Mouse (Mus musculus): Measurements from ENCODE around the gene Pak2. TPM values are rescaled to one million over a fixed set of nuclear protein-coding genes. Genes with fewer than 3 reads are reported as not detected.

Gene Pak2
- polyA plus RNA-seq, 1 experiment from 2014 or later = 55.7 TPM

DNA sequence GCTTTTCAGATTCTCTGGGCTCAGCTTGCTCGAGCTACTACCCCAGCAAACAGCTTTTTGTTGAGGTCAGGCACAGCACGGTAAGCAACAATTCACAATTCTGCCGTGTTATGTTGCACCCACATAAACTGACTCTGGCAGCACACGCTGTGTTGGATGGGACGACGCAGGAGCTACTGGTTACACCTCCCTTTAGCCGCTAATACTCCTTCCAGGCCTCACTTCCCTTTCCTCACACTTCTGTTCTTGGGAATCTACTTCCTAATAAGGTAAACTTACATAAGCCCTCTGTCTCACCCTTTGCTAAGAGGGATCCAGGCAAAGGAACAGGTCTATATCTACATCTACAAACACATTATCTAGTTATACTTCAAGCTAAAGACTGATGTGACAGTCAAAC lies 15.2 kb downstream of the Pak2 start:
- no peak for TF ChIP-seq CTCF (IDR thresholded peaks at IDR 0.05)
- ChIA-PET POLR2A (no interaction called here), CTCF (interaction anchor here (2.8 kb wide), 1 partner anchor 16 kb away, joined by 9 read pairs; no protein-coding TSS in a partner anchor)
- in situ Hi-C loops (cut with MboI; ENCODE audit: low pct_unique_long_range_greater_than_20kb) = no loop called here
- ATAC-seq (no peak), DNase-seq (ENCODE audit: low read depth, low spot score) (no peak)
- H3K27me3 ChIP-seq = no peaks in the 10 kb centered on the region

DNA sequence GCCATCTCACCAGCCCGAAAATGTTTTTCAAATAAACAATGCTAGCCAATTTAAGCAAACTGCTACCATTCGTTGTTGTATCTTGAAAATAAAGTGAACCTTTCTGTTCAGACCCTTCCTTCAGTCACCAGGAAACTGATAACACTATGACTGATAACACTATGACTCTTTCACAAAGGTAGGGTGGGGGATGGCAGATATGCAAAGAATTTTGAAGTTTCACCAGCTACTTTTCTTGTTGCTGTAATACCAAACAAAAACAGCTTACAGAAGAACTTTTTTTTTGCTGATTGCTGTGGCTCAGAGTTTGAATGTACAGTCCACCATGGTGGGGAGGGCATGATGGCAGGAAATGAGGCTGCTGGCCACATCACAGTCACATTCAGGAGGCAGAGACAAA lies 16.9 kb downstream of the Pak2 start:
- TF ChIP-seq CTCF (IDR thresholded peaks at IDR 0.05) = no peak
- ATAC-seq (no peak), DNase-seq (ENCODE audit: low read depth, low spot score) (no peak)
- ChIA-PET POLR2A (no interaction called here), CTCF (no interaction called here)
- H3K27me3 ChIP-seq = no peaks in the 10 kb centered on the region
- in situ Hi-C loops (cut with MboI; ENCODE audit: low pct_unique_long_range_greater_than_20kb) = no loop called here

DNA sequence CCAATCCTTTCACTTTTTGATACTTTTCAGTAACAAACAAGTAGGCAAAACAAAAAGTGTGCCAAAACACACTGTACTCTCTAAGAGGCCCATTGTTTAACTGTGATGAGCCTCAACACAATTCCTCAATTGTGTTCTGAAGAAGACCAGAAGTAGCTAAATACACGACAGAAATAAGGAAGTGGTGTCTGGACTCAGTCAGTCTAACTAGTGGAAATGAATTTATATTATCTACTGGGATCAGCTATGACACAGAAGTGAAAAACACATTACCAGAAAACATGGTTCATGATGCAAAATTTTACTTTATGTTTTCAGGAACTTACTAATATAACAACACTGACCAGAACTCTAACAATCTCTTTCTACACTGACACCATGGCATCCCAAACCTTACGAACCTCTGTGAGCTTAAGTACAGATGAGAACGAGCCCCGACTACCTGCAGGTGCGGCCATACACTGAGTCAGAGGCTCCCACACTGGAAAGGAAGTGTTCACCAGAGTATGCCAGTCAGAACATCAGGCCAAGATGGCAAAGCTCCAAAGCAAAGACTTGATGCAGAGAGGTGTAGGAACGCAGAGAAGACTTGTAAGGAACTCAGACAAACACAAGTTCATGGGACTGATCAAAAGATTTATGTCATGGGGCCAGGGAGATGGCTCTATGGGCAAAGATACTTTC lies 19.2 kb downstream of the Pak2 start:
- ChIA-PET POLR2A (interaction anchor here (1.5 kb wide), 1 partner anchor 9 kb away, joined by 8 read pairs; no protein-coding TSS in a partner anchor), CTCF (interaction anchor here (1.1 to 1.2 kb wide), 2 partner anchors 12 to 16 kb away, joined by 3 read pairs; no protein-coding TSS in a partner anchor)
- DNase-seq (ENCODE audit: low read depth, low spot score) = peak; percentile 6
- in situ Hi-C loops (cut with MboI; ENCODE audit: low pct_unique_long_range_greater_than_20kb) = no loop called here
- ATAC-seq = no peak
- no peaks in the 10 kb centered on the region for H3K27me3 ChIP-seq
- TF ChIP-seq CTCF (IDR thresholded peaks at IDR 0.05) = no peak

DNA sequence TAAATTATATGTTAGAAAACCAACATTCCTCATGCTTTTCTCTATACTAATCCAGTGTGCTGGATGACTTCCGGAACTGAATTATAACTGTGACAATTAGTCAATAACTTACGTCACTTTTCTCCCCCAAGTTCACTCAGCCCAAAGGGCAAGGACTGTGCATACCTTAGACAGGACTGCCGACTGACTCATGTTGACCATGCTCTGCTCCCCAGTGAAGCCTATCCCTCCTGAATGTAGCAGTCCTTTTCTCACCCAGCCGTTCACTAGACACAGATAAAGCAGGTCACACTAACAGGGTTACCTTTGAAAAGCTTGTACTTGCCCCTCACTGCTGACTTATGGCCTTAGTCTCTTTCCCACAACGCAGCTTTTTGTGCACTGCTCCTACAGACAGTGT lies 20.3 kb downstream of the Pak2 start:
- TF ChIP-seq CTCF (IDR thresholded peaks at IDR 0.05) = no peak
- POLR2A ChIA-PET = interaction anchor here (1.5 kb wide), 1 partner anchor 10 kb away, joined by 8 read pairs; no protein-coding TSS in a partner anchor
- DNase-seq (ENCODE audit: low read depth, low spot score) = no peak
- no peaks in the 10 kb centered on the region for H3K27me3 ChIP-seq
- ATAC-seq = no peak
- CTCF ChIA-PET = interaction anchor here (1.1 kb wide), 1 partner anchor 18 kb away, joined by 3 read pairs; no protein-coding TSS in a partner anchor
- in situ Hi-C loops (cut with MboI; ENCODE audit: low pct_unique_long_range_greater_than_20kb) = no loop called here

DNA sequence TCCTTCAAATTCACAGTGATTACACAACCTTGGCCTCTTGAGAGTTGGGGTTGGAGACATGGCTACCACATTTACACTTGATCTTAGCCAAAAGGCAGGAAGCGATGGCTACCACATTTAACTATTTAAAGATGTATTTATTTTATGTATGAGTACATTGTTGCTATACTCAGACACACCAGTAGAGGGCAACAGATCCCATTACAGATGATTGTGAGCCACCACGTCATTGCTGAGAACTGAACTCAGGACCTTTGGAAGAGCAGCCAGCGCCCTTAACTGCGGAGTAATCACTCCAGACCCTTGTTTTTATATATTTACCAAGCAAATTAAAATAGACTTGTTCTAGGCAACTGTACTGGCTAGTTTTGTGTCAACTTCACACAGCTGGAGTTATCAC lies 36.8 kb downstream of the Pak2 start:
- in situ Hi-C loops (cut with MboI; ENCODE audit: low pct_unique_long_range_greater_than_20kb) = no loop called here
- TF ChIP-seq CTCF (IDR thresholded peaks at IDR 0.05) = peak; percentile 61
- no peaks in the 10 kb centered on the region for H3K27me3 ChIP-seq
- ChIA-PET POLR2A (no interaction called here), CTCF (no interaction called here)
- DNase-seq (ENCODE audit: low read depth, low spot score) (no peak), ATAC-seq (no peak)

DNA sequence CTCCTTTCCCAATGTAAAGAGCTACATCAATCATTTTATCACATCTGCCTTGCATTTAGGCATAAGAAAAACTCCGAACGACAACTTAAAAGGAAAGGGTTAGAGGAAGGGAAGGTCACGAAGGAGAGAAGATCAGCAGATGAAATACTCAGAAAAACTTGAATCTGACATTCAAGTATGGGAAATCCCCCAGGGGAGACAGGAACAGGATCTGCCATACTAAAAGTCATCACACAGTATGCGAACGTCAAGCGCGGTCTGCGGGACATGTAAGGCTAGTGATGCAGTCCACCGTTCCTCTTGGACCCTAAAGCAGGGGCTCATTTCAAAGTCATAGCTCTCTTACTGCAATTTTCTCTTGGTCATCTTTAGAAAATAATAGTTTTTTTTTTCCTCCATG lies 59.5 kb downstream of the Pak2 start:
- TF ChIP-seq CTCF (IDR thresholded peaks at IDR 0.05) = no peak
- ATAC-seq (no peak), DNase-seq (ENCODE audit: low read depth, low spot score) (no peak)
- CTCF ChIA-PET = no interaction called here
- in situ Hi-C loops (cut with MboI; ENCODE audit: low pct_unique_long_range_greater_than_20kb) = no loop called here
- H3K27me3 ChIP-seq = no peaks in the 10 kb centered on the region
- POLR2A ChIA-PET = interaction anchor here (1.1 kb wide), 1 partner anchor 17 kb away, joined by 3 read pairs; no protein-coding TSS in a partner anchor

DNA sequence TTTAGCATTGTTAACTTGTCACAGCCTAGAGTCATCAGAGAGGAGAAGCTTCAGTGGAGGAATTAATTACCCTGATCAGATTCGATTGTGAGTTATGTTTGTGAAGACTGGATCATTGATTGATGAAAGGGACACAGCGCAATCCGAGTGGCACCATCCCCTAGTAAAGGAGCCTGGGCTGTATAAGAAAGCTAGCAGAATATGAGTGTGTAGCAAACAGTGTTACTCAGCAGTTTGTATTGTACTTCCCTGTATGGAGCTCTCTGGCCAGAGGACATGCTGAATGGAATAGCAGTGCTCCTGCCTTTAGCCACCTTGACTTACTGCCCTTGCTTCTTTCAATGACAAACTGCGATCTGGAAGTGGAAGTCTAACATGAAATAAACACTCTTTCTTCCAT lies 68.8 kb downstream of the Pak2 start:
- ChIA-PET CTCF (no interaction called here), POLR2A (no interaction called here)
- ATAC-seq (no peak), DNase-seq (ENCODE audit: low read depth, low spot score) (no peak)
- H3K27me3 ChIP-seq = no peaks in the 10 kb centered on the region
- no peak for TF ChIP-seq CTCF (IDR thresholded peaks at IDR 0.05)
- in situ Hi-C loops (cut with MboI; ENCODE audit: low pct_unique_long_range_greater_than_20kb) = no loop called here

DNA sequence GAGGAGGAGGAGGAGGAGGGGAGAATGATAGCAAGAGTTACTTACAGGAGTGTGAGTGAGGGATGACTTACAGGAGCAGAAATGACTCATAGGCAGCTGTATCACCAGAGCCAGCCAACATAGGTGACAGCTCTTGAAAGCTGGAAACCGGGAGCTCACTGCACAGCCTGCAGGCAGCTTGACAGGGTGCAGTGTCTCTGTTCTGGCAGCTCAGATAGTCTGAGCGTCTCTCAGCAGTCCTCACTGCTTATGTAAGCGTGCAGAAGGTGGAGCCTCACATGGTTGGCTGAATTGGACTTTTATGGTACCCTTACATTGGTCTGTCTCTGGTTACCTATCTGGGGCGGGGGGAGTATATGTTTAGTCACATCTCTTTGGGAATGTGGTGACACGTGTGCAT lies 69.2 kb downstream of the Pak2 start:
- POLR2A ChIA-PET = no interaction called here
- ATAC-seq (peak; percentile 69), DNase-seq (ENCODE audit: low read depth, low spot score) (no peak)
- CTCF ChIA-PET = no interaction called here
- no peaks in the 10 kb centered on the region for H3K27me3 ChIP-seq
- TF ChIP-seq CTCF (IDR thresholded peaks at IDR 0.05) = peak; percentile 18
- in situ Hi-C loops (cut with MboI; ENCODE audit: low pct_unique_long_range_greater_than_20kb) = no loop called here

DNA sequence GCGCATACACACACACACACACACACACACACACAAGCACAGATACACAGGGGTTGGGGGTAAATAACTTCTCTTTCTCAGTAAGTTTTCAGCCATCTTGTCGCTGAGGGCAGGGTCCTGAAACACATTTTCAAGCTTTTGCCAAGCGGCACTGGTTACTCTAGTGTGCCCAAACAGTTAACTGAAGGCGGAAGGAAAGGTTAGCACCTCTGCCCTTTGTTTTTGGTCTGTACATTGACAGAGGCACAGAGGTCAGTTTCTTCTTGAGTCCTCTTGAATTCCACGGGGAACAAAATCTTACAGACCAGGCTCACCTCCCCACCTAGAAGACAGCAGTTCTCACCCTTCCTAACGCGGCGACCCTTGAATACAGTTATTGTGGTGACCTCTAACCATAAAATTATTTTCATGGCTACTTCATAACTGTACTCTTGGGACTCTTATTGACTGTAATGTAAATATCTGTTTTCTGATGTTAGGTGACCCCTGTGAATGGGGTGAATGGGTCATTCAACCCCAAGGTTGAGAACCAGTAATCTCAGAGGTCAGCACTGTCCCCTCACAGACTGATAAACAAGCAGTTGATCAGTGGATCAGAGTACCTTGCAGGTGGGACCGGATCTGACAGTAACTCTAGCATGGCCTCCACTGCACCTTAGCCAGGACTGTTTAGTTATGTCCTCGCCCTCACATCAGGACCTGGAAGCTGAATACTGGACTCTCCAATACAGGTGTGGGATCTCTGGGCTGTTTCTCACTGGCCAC lies 70.4 kb downstream of the Pak2 start:
- ATAC-seq = no peak
- DNase-seq (ENCODE audit: low read depth, low spot score) = no peak
- no peaks in the 10 kb centered on the region for H3K27me3 ChIP-seq
- ChIA-PET POLR2A (no interaction called here), CTCF (interaction anchor here (1.2 kb wide), 1 partner anchor 10 kb away, joined by 4 read pairs; no protein-coding TSS in a partner anchor)
- TF ChIP-seq CTCF (IDR thresholded peaks at IDR 0.05) = no peak
- in situ Hi-C loops (cut with MboI; ENCODE audit: low pct_unique_long_range_greater_than_20kb) = no loop called here

DNA sequence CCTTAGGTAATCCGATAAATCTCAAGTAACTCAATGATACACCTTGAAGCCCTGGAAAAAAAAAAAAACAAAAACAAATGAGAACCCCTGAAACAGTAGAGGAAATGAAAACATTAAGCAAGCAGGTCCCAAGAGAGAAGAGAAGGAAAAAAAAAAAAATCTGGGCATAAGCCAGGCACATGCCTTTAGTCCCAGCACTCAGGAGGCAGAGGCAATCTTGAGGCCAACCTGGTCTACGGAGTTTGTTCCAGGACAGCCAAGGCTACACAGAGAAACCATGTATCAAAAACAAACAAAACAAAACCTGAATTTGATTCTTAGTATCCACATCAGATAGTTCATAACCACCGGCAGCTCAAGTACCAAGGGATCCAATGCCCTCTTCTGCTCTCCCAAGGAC lies 74.4 kb downstream of the Pak2 start:
- TF ChIP-seq CTCF (IDR thresholded peaks at IDR 0.05) = no peak
- in situ Hi-C loops (cut with MboI; ENCODE audit: low pct_unique_long_range_greater_than_20kb) = loop anchor here (5.0 kb wide), 1 partner anchor 57 kb away; the partner anchor contains the start of genes 0610012G03Rik and Ncbp2
- no peaks in the 10 kb centered on the region for H3K27me3 ChIP-seq
- ChIA-PET POLR2A (no interaction called here), CTCF (no interaction called here)
- DNase-seq (ENCODE audit: low read depth, low spot score) = no peak
- ATAC-seq = no peak

All from Patski (cell line).